8 mouse cellular contexts compared by ENCODE assay signal in the genomic region with DNA sequence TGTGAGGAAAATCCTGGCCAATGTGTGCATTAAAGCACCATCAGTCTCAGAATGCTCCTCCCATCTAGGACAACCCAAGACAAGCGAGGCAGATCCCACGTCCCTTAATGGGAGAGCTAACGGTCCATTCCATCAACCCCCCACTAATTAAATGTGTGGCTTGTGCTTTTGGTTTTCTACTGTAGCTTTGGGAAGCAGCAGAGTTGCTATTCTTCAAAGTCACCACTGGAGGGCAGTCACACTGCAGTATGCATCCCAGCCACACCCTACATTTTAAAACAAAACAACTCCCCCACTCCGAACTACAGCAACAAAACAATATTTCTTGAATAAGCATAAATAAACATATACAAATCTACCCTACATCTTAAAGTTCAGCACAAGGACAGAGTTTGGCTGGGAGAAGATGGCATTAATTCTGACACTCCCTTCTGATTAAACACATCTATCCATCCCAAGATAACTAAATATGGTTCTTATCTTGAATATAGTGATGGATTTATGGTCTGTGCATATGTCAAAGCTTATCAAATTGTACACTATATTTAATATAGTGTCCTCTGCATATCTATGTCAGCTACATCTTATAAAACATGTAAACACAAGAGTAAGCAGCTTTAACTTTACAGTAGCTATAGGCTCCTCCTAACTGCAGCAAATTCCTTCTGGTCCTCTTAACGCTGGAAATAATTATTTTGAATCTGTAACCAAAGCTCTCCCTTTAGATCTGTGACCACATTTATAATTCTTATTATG.
A peak's percentile ranks its signal among the peaks of the same experiment; 100 is the strongest.
DNase-seq lines count a peak whose midpoint lies in the region; ATAC-seq and TF ChIP-seq lines count a peak whose summit lies in the region.

No protein-coding gene starts in this region.

- no peaks in the 10 kb centered on the region for H3K27me3 ChIP-seq in liver, embryonic 14.5 days (ENCODE audit: control insufficient read depth, insufficient read depth, low read length)
- no peaks in the 10 kb centered on the region for H3K27me3 ChIP-seq in liver, embryonic 11.5 days (replicated peaks; ENCODE audit: control insufficient read depth, insufficient read depth, low read length)
- H3K27me3 ChIP-seq in lung, embryonic 16.5 days (ENCODE audit: control insufficient read depth, insufficient read depth, low read depth, low read length), result no peaks in the 10 kb centered on the region

- peak; percentile 10 for DNase-seq in adrenal gland, adult 2 months
- DNase-seq in adrenal gland, postnatal 25 days, result no peak
- DNase-seq in liver, embryonic 14.5 days (ENCODE audit: low read depth in 3 of 3, low spot score in 3 of 3), result no peak
- DNase-seq in liver, embryonic 11.5 days (ENCODE audit: low spot score), result no peak
- DNase-seq in embryo, embryonic 11 days, result peak; percentile 61
- no peak for DNase-seq in spleen, postnatal 14 days (ENCODE audit: low spot score in 2 of 2)
- no peak for DNase-seq in urinary bladder, postnatal 25 days (ENCODE audit: low spot score)

- peak; percentile 68 for TF ChIP-seq CTCF in liver, embryonic 14.5 days (IDR thresholded peaks at IDR 0.05; ENCODE audit: low read depth)

- no peak overlapping the region for H3K4me3 ChIP-seq in liver, embryonic 14.5 days (ENCODE audit: insufficient read depth in 1 of 2, low read depth in 2 of 2, low read length in 2 of 2)
- no peak overlapping the region for H3K4me3 ChIP-seq in liver, embryonic 11.5 days (ENCODE audit: low read depth, low read length)
- H3K4me3 ChIP-seq in lung, embryonic 16.5 days (ENCODE audit: low read length), result no peak overlapping the region

- TF ChIP-seq EP300 in liver, embryonic 14.5 days (IDR thresholded peaks at IDR 0.05; ENCODE audit: low read depth), result no peak

- H3K9ac ChIP-seq in liver, embryonic 14.5 days (replicated peaks), result no peak overlapping the region
- no peak overlapping the region for H3K9ac ChIP-seq in liver, embryonic 11.5 days (ENCODE audit: low read depth, low read length)
- no peak overlapping the region for H3K9ac ChIP-seq in lung, embryonic 16.5 days (ENCODE audit: low read length)

- 11% methylated on average over 5 of the region's 5 CpGs for WGBS in liver, embryonic 14.5 days (ENCODE audit: insufficient replicate concordance)
- WGBS in liver, embryonic 11.5 days, result 20% methylated on average over 5 of the region's 5 CpGs
- WGBS in lung, embryonic 16.5 days, result 11% methylated on average over 5 of the region's 5 CpGs

- no peaks in the 10 kb centered on the region for H3K4me1 ChIP-seq in liver, embryonic 14.5 days (replicated peaks; ENCODE audit: control insufficient read depth in 2 of 2, insufficient read depth in 2 of 2, low read length in 1 of 2)
- no peaks in the 10 kb centered on the region for H3K4me1 ChIP-seq in liver, embryonic 11.5 days (replicated peaks; ENCODE audit: control insufficient read depth, insufficient read depth, low read length)
- H3K4me1 ChIP-seq in lung, embryonic 16.5 days (replicated peaks; ENCODE audit: control insufficient read depth, insufficient read depth, low read length), result no peaks in the 10 kb centered on the region

- no peaks in the 10 kb centered on the region for H3K9me3 ChIP-seq in liver, embryonic 14.5 days (ENCODE audit: control insufficient read depth, low read length)
- no peaks in the 10 kb centered on the region for H3K9me3 ChIP-seq in liver, embryonic 11.5 days (ENCODE audit: control insufficient read depth, low read length)
- no peaks in the 10 kb centered on the region for H3K9me3 ChIP-seq in lung, embryonic 16.5 days (ENCODE audit: control insufficient read depth, low read length)

- ATAC-seq in liver, embryonic 14.5 days (ENCODE audit: insufficient read depth), result no peak
- ATAC-seq in liver, embryonic 11.5 days (replicated peaks; ENCODE audit: low FRiP score), result no peak
- peak; percentile 62 for ATAC-seq in lung, embryonic 16.5 days (ENCODE audit: low read depth)

- H3K4me2 ChIP-seq in liver, embryonic 14.5 days (ENCODE audit: low read depth), result no peak overlapping the region
- H3K4me2 ChIP-seq in liver, embryonic 11.5 days, result no peak overlapping the region
- no peak overlapping the region for H3K4me2 ChIP-seq in lung, embryonic 16.5 days (ENCODE audit: low read depth, low read length)

- no peak overlapping the region for H3K27ac ChIP-seq in liver, embryonic 14.5 days
- no peak overlapping the region for H3K27ac ChIP-seq in liver, embryonic 11.5 days (ENCODE audit: low read depth, low read length)
- H3K27ac ChIP-seq in lung, embryonic 16.5 days (ENCODE audit: low read length), result no peak overlapping the region

- no peaks in the 10 kb centered on the region for H3K36me3 ChIP-seq in liver, embryonic 14.5 days (replicated peaks; ENCODE audit: control insufficient read depth, insufficient read depth, low read depth)
- H3K36me3 ChIP-seq in liver, embryonic 11.5 days (ENCODE audit: control insufficient read depth, insufficient read depth, low read length), result no peaks in the 10 kb centered on the region
- no peaks in the 10 kb centered on the region for H3K36me3 ChIP-seq in lung, embryonic 16.5 days (ENCODE audit: control insufficient read depth, insufficient read depth, low read length)

Comparison
In these comparisons a context has a peak if more than half of its experiments do, and no peak if none do; other contexts are left out.
1. DNase-seq: peak in adrenal gland, adult 2 months (single experiment) and embryo, embryonic 11 days (single experiment); none in adrenal gland, postnatal 25 days (single experiment), liver, embryonic 14.5 days (0 of 3), liver, embryonic 11.5 days (single experiment), spleen, postnatal 14 days (0 of 2) and urinary bladder, postnatal 25 days (single experiment).